Mouse (Mus musculus) MEL (cell line): Measurements from ENCODE around the gene Erich4. TPM values are rescaled to one million over a fixed set of nuclear protein-coding genes. Genes with fewer than 3 reads are reported as not detected.

Experiments used
- DNase-seq: peaks from one replicate; pipeline ENCODE4 v3.0.0; 2011; ENCODE audit warnings: low read depth, low spot score
- H3K27ac ChIP-seq: 2 replicates; pipeline ENCODE4 v1.5.1; 2012; ENCODE audit warnings: low read depth, mild to moderate bottlenecking, control low read depth, low read length, moderate library complexity; ENCODE audit not compliant: control insufficient read depth
- H3K27me3 ChIP-seq, 2 experiments: fragments of 150-350 bp in 1 of 2; sonication (generic) in 1 of 2; 2 replicates each; pipeline ENCODE4 v1.6.1; 2012; ENCODE audit warnings: low read length in 2 of 2, mild to moderate bottlenecking in 2 of 2, improper control_type of control experiment in 1 of 2, moderate library complexity in 1 of 2; ENCODE audit not compliant: insufficient read depth in 2 of 2, control insufficient read depth in 1 of 2
- H3K36me3 ChIP-seq, 2 experiments: 2 replicates each; pipeline ENCODE4 v1.6.1; 2012 to 2014; ENCODE audit warnings: low read length in 2 of 2, improper control_type of control experiment in 1 of 2, inconsistent platforms in 1 of 2, mild to moderate bottlenecking in 1 of 2; ENCODE audit not compliant: insufficient read depth in 2 of 2, control insufficient read depth in 1 of 2
- H3K4me1 ChIP-seq, 2 experiments: fragments of 150-350 bp in 1 of 2; sonication (generic) in 1 of 2; 2 replicates each; pipeline ENCODE4 v1.6.1; 2012; ENCODE audit warnings: low read length in 2 of 2, improper control_type of control experiment in 1 of 2, mild to moderate bottlenecking in 1 of 2; ENCODE audit not compliant: insufficient read depth in 2 of 2, control insufficient read depth in 1 of 2
- H3K4me3 ChIP-seq, 2 experiments: fragments of 150-350 bp in 1 of 2; sonication (generic) in 1 of 2; 2 replicates each; pipeline ENCODE4 v1.5.1; 2012; ENCODE audit warnings: low read depth in 2 of 2, low read length in 2 of 2, mild to moderate bottlenecking in 2 of 2, moderate library complexity in 2 of 2, control low read depth in 1 of 2, improper control_type of control experiment in 1 of 2; ENCODE audit not compliant: control insufficient read depth in 1 of 2, insufficient read depth in 1 of 2
- H3K79me2 ChIP-seq: 2 replicates; pipeline ENCODE4 v1.6.1; 2012; ENCODE audit warnings: mild to moderate bottlenecking, low read length, moderate library complexity; ENCODE audit not compliant: control insufficient read depth, poor library complexity, insufficient read depth
- H3K9ac ChIP-seq: 2 replicates; pipeline ENCODE4 v1.6.1; 2012; ENCODE audit warnings: low read depth, mild to moderate bottlenecking, control low read depth, low read length, moderate library complexity; ENCODE audit not compliant: control insufficient read depth, poor library complexity, severe bottlenecking
- H3K9me3 ChIP-seq: fragments of 150-350 bp; sonication (generic); replicated peaks from 2 replicates; pipeline ENCODE4 v1.6.1; 2012; ENCODE audit warnings: mild to moderate bottlenecking, low read length, improper control_type of control experiment, moderate library complexity; ENCODE audit not compliant: insufficient read depth
- BHLHE40 ChIP-seq: IDR thresholded peaks from 2 replicates; pipeline ENCODE4 v1.6.1; 2012; ENCODE audit warnings: low read depth, mild to moderate bottlenecking, inconsistent platforms, low read length, improper control_type of control experiment, borderline replicate concordance
- CHD1 ChIP-seq: IDR thresholded peaks from 2 replicates; pipeline ENCODE4 v1.6.1; 2012; ENCODE audit warnings: low read depth, mild to moderate bottlenecking, inconsistent platforms, low read length, improper control_type of control experiment
- CHD2 ChIP-seq: IDR thresholded peaks from 2 replicates; pipeline ENCODE4 v1.6.1; 2011; ENCODE audit warnings: low read length, improper control_type of control experiment
- CTCF ChIP-seq, 3 experiments: IDR thresholded peaks in 2 of 3; conservative IDR thresholded peaks in 1 of 3; 2 replicates each; pipeline ENCODE4 v1.5.1; 2011 to 2012; ENCODE audit warnings: low read length in 3 of 3, low read depth in 2 of 3, mild to moderate bottlenecking in 2 of 3, improper control_type of control experiment in 1 of 3, inconsistent platforms in 1 of 3, mixed read lengths in 1 of 3, moderate library complexity in 1 of 3; ENCODE audit not compliant: control insufficient read depth in 1 of 3, insufficient read depth in 1 of 3, poor library complexity in 1 of 3, severe bottlenecking in 1 of 3
- E2F4 ChIP-seq: IDR thresholded peaks from 2 replicates; pipeline ENCODE4 v1.6.1; 2011; ENCODE audit warnings: low read depth, low read length, improper control_type of control experiment, borderline replicate concordance
- ELF1 ChIP-seq: IDR thresholded peaks from 2 replicates; pipeline ENCODE4 v1.6.1; 2014; ENCODE audit warnings: low read depth, mild to moderate bottlenecking, inconsistent platforms, low read length, improper control_type of control experiment, moderate library complexity
- EP300 ChIP-seq, 2 experiments: IDR thresholded peaks; 2 replicates each; pipeline ENCODE4 v1.6.1; 2011; ENCODE audit warnings: improper control_type of control experiment in 2 of 2, low read length in 2 of 2, low read depth in 1 of 2, mild to moderate bottlenecking in 1 of 2
- GABPA ChIP-seq: IDR thresholded peaks from 2 replicates; pipeline ENCODE4 v1.6.1; 2012; ENCODE audit warnings: low read depth, mild to moderate bottlenecking, inconsistent platforms, low read length, improper control_type of control experiment, moderate library complexity
- KAT2A ChIP-seq: conservative IDR thresholded peaks from 2 replicates; pipeline ENCODE4 v1.6.1; 2012; ENCODE audit warnings: low read depth, low read length, improper control_type of control experiment, inconsistent platforms
- MAFK ChIP-seq: IDR thresholded peaks from 2 replicates; pipeline ENCODE4 v1.6.1; 2011; ENCODE audit warnings: low read depth, mild to moderate bottlenecking, low read length, improper control_type of control experiment, borderline replicate concordance
- MAZ ChIP-seq: IDR thresholded peaks from 2 replicates; pipeline ENCODE4 v1.6.1; 2012; ENCODE audit warnings: low read depth, mild to moderate bottlenecking, inconsistent platforms, low read length, improper control_type of control experiment
- MXI1 ChIP-seq: IDR thresholded peaks from 2 replicates; pipeline ENCODE4 v1.6.1; 2011; ENCODE audit warnings: mild to moderate bottlenecking, low read depth, low read length, improper control_type of control experiment
- MYB ChIP-seq: IDR thresholded peaks from 2 replicates; pipeline ENCODE4 v1.6.1; 2011; ENCODE audit warnings: mild to moderate bottlenecking, low read depth, low read length, improper control_type of control experiment
- MYC ChIP-seq: IDR thresholded peaks from 2 replicates; pipeline ENCODE4 v1.6.1; 2011; ENCODE audit warnings: low read depth, mild to moderate bottlenecking, low read length, improper control_type of control experiment, moderate library complexity
- NELFE ChIP-seq: IDR thresholded peaks from 2 replicates; pipeline ENCODE4 v1.6.1; 2011; ENCODE audit warnings: low read depth, low read length, improper control_type of control experiment
- NRF1 ChIP-seq: IDR thresholded peaks from 2 replicates; pipeline ENCODE4 v1.6.1; 2014; ENCODE audit warnings: low read depth, mild to moderate bottlenecking, inconsistent platforms, low read length, improper control_type of control experiment, moderate library complexity; ENCODE audit not compliant: poor library complexity, insufficient read depth, severe bottlenecking
- POLR2A ChIP-seq, 2 experiments: IDR thresholded peaks; 2 replicates each; pipeline ENCODE4 v1.6.1; 2011 to 2012; ENCODE audit warnings: low read length in 2 of 2, mild to moderate bottlenecking in 2 of 2, control low read depth in 1 of 2, improper control_type of control experiment in 1 of 2, low read depth in 1 of 2, moderate library complexity in 1 of 2; ENCODE audit not compliant: control insufficient read depth in 1 of 2, insufficient read depth in 1 of 2, poor library complexity in 1 of 2
- RAD21 ChIP-seq: IDR thresholded peaks from 2 replicates; pipeline ENCODE4 v1.6.1; 2011; ENCODE audit warnings: mild to moderate bottlenecking, low read depth, low read length, improper control_type of control experiment
- RCOR1 ChIP-seq: IDR thresholded peaks from 2 replicates; pipeline ENCODE4 v1.6.1; 2012; ENCODE audit warnings: low read depth, mild to moderate bottlenecking, inconsistent platforms, low read length, improper control_type of control experiment
- SIN3A ChIP-seq: IDR thresholded peaks from 2 replicates; pipeline ENCODE4 v1.6.1; 2012; ENCODE audit warnings: low read length, improper control_type of control experiment, inconsistent platforms
- TAL1 ChIP-seq: IDR thresholded peaks from 2 replicates; pipeline ENCODE4 v1.6.1; 2012; ENCODE audit warnings: mild to moderate bottlenecking, inconsistent platforms, low read length, moderate library complexity, mixed read lengths
- TBP ChIP-seq: IDR thresholded peaks from 2 replicates; pipeline ENCODE4 v1.8.0; 2011; ENCODE audit warnings: low read depth, low read length, improper control_type of control experiment
- TCF12 ChIP-seq: IDR thresholded peaks from 2 replicates; pipeline ENCODE4 v1.6.1; 2014; ENCODE audit warnings: low read depth, mild to moderate bottlenecking, inconsistent platforms, low read length, improper control_type of control experiment, moderate library complexity
- UBTF ChIP-seq: IDR thresholded peaks from 2 replicates; pipeline ENCODE4 v1.6.1; 2012; ENCODE audit warnings: low read depth, mild to moderate bottlenecking, inconsistent platforms, low read length, improper control_type of control experiment, moderate library complexity, borderline replicate concordance; ENCODE audit not compliant: insufficient read depth
- polyA plus RNA-seq, 2 experiments: library from polyadenylated mRNA; stranded (reverse) in 1 of 2; unstranded in 1 of 2; fragments of >175 nt in 1 of 2; fragments of >200 nt in 1 of 2; gene quantifications; 2 replicates each; pipeline versions ENCODE4 v1.2.1 to v1.2.4; 2012; ENCODE audit warnings: low replicate concordance in 2 of 2, low read depth in 1 of 2; ENCODE audit not compliant: insufficient read length in 2 of 2, insufficient read depth in 1 of 2, missing spikeins in 1 of 2
- total RNA-seq: library from RNA; depleted of rRNA; stranded (reverse); fragments of 300-350 nt; gene quantifications from 2 replicates; pipeline ENCODE4 v1.2.3, GENCODE M21; 2012

Gene Erich4
- total and polyA plus RNA-seq, 3 experiments = not detected

DNA sequence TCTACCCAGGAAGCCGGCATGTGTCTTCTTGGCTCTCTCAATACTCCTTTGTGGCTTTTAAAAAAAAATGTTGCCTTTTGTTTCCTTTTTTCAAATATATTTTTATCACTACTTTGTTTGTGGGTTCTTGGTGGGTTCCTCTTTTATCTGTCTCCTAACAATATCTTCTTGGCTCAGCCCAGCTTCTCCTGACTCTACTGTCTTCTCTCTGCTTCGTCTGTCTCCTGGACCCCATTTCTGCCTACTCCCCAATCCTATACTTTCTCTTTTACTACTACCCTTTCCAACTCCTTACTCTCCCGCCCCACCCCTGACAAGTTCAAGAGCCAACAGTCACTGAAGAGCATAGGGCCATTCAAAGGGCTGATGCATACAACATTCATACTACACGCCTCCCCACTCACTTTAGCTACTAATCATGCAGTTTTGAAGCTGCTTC lies 9.0 kb downstream of the Erich4 start (continued):
- TF ChIP-seq SIN3A (peak; percentile 94), RAD21 (no peak)

DNA sequence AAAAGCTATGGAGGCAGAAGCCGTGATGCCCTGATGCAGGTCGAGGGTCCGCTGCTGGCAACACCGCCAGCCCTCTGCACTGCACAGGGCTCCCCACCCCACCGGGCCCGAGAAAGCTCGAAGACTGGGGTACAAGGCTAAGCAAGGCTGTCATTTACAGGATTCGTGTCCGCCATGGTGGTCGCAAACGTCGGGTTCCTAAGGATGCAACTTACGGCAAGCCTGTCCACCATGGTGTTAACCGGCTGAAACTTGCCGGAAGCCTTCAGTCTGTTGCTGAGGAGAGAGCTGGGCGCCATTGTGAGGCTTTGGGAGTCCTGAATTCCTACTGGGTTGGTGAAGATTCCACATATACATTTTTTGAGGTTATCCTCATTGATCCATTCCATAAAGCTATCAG lies 14.3 kb downstream of the Erich4 start:
- H3K9me3 ChIP-seq = no peaks in the 10 kb centered on the region

DNA sequence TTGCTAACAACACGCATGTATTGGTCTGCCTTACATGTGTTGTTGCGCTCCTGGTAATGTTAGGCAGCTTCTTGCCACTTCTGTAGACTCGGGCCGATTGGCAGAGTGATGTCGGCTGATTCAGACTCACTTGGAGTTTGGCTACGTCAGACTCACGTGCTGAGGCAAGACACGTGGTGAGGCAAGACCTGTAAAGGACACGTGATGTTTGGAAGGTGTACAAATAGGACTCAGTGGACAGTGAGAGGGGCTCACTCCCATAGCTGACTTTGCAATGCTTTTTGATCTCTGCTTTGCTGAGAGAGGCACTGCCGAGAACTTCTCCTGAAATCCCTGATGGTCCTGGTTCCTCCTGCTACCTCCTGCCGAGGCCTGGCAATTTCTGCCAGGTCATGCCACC lies 15.0 kb downstream of the Erich4 start:
- no peaks in the 10 kb centered on the region for H3K4me1 ChIP-seq
- TF ChIP-seq RCOR1 (no peak), KAT2A (no peak), TCF12 (no peak), MAFK (no peak), TAL1 (no peak), UBTF (no peak), CTCF (IDR thresholded peaks at IDR 0.05 in 2 of 3, conservative IDR thresholded peaks at IDR 0.05 in 1 of 3; ENCODE audit: control insufficient read depth in 1 of 3, insufficient read depth in 1 of 3, low read depth in 2 of 3, low read length in 3 of 3, poor library complexity in 1 of 3, severe bottlenecking in 1 of 3) (no peak), NRF1 (no peak), CHD1 (no peak), GABPA (no peak)
- H3K36me3 ChIP-seq = 0 out of 4 replicates have a peak, but pooled peaks cover 0 to under 1% of the 10 kb centered on the region in 2 experiments
- H3K79me2 ChIP-seq = no peaks in the 10 kb centered on the region
- no peak overlapping the region for H3K4me3 ChIP-seq
- H3K9me3 ChIP-seq = no peaks in the 10 kb centered on the region
- no peak overlapping the region for H3K9ac ChIP-seq
- H3K27me3 ChIP-seq = peaks cover 0 to 2% of the 10 kb centered on the region in 2 experiments; a peak in 1 of 4 replicates
- no peak for DNase-seq
- no peak overlapping the region for H3K27ac ChIP-seq

More for the DNA sequence above, 14.3 kb downstream of the Erich4 start:
- Histone ChIP-seq H3K79me2 (no peaks in the 10 kb centered on the region), H3K4me1 (0 out of 4 replicates have a peak, but pooled peaks cover 0 to 2% of the 10 kb centered on the region in 2 experiments), H3K36me3 (peaks cover 0 to 6% of the 10 kb centered on the region in 2 experiments; a peak in 2 of 4 replicates), H3K27me3 (peaks cover 0 to 2% of the 10 kb centered on the region in 2 experiments; a peak in 1 of 4 replicates), H3K27ac (no peak overlapping the region), H3K9ac (no peak overlapping the region), H3K4me3 (no peak overlapping the region)
- DNase-seq = no peak
- TF ChIP-seq E2F4 (no peak), RCOR1 (no peak), EP300 (IDR thresholded peaks at IDR 0.05; ENCODE audit: low read depth in 1 of 2, low read length in 2 of 2) (no peak), TCF12 (no peak), TBP (no peak), MYB (no peak), SIN3A (no peak), CHD2 (no peak), MAFK (no peak), KAT2A (no peak), MXI1 (no peak), CTCF (IDR thresholded peaks at IDR 0.05 in 2 of 3, conservative IDR thresholded peaks at IDR 0.05 in 1 of 3; ENCODE audit: control insufficient read depth in 1 of 3, insufficient read depth in 1 of 3, low read depth in 2 of 3, low read length in 3 of 3, poor library complexity in 1 of 3, severe bottlenecking in 1 of 3) (no peak), GABPA (no peak), POLR2A (IDR thresholded peaks at IDR 0.05; ENCODE audit: control insufficient read depth in 1 of 2, insufficient read depth in 1 of 2, low read depth in 1 of 2, low read length in 2 of 2, poor library complexity in 1 of 2) (no peak), BHLHE40 (no peak), MAZ (no peak), NELFE (no peak), ELF1 (no peak), TAL1 (no peak), MYC (no peak)
